Mouse (Mus musculus): ENCODE data around the gene Kif17. TPM values are rescaled to one million over a fixed set of nuclear protein-coding genes. Genes with fewer than 3 reads are reported as not detected.

The Kif17 gene
- polyA plus RNA-seq, 1 experiment from 2014 or later: 0.44 TPM

GRCm38 (mm10) chr4:138331647-138332046 is 81.4 kb downstream of the Kif17 start:
- no peak overlapping the region for H3K9ac ChIP-seq (ENCODE audit: low read depth, low read length)
- no peak overlapping the region for H3K4me3 ChIP-seq (ENCODE audit: low read depth, low read length)
- ATAC-seq (replicated peaks; ENCODE audit: insufficient number of reproducible peaks, low FRiP score, low TSS enrichment): no peak
- peaks cover 18% of the 10 kb centered on the region for H3K27me3 ChIP-seq (ENCODE audit: control insufficient read depth, insufficient read depth, low read length)
- H3K4me1 ChIP-seq (ENCODE audit: control insufficient read depth, insufficient read depth, low read length): no peaks in the 10 kb centered on the region
- no peaks in the 10 kb centered on the region for H3K36me3 ChIP-seq (ENCODE audit: control insufficient read depth, insufficient read depth, low read length)
- H3K4me2 ChIP-seq: no peak overlapping the region
- WGBS (ENCODE audit: insufficient replicate concordance): 68% methylated on average over 9 of the region's 9 CpGs
- no peak overlapping the region for H3K27ac ChIP-seq (ENCODE audit: low read depth, low read length)
- no peaks in the 10 kb centered on the region for H3K9me3 ChIP-seq (replicated peaks; ENCODE audit: control insufficient read depth, low read length)

DNA sequence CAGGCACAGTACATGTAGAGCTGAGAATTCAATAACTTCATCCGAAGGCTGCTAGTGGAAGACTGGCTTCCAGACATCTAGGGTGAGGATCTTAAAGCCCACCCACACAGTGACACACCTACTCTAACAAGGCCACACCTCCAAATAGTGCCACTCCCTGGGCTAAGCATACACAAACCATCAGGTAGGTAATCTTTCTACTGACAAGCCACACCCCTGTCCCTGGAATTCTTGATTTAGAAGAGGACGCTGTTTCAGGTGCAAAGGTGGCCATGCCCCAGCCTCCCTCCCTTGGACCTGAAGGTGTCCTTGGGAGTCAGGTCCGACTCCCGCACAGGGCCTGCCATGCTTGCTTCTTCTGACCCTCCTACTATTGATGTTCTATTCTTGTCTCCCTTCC is 82.9 kb downstream of the Kif17 start:
- no peaks in the 10 kb centered on the region for H3K36me3 ChIP-seq (ENCODE audit: control insufficient read depth, insufficient read depth, low read length)
- H3K4me1 ChIP-seq (ENCODE audit: control insufficient read depth, insufficient read depth, low read length): no peaks in the 10 kb centered on the region
- H3K4me3 ChIP-seq (ENCODE audit: low read depth, low read length): no peak overlapping the region
- H3K27ac ChIP-seq (ENCODE audit: low read depth, low read length): no peak overlapping the region
- peaks cover 18% of the 10 kb centered on the region for H3K27me3 ChIP-seq (ENCODE audit: control insufficient read depth, insufficient read depth, low read length)
- no peak overlapping the region for H3K4me2 ChIP-seq
- WGBS (ENCODE audit: insufficient replicate concordance): 84% methylated on average over 4 of the region's 4 CpGs
- ATAC-seq (replicated peaks; ENCODE audit: insufficient number of reproducible peaks, low FRiP score, low TSS enrichment): no peak
- H3K9ac ChIP-seq (ENCODE audit: low read depth, low read length): no peak overlapping the region
- no peaks in the 10 kb centered on the region for H3K9me3 ChIP-seq (replicated peaks; ENCODE audit: control insufficient read depth, low read length)

DNA sequence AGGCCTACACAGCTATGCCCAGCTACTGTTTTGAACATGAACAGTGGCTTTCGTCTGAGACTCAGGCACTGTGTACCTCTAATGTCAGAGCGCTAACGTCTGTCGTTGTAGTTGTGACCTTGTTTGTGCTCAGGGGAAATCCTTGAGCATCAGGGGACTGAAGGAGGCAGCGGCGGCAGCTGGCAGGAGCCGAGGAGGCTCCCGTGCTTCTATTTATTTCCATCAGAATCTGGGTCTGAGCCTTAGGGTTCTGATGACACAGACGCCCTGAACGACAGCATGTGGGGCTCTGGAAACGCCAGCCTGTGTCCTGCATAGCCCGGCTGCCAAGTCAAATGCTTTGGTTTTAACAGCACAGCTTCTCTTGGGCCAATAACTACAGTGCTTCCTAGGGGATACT is 84.8 kb downstream of the Kif17 start:
- no peak overlapping the region for H3K4me3 ChIP-seq (ENCODE audit: low read depth, low read length)
- H3K4me1 ChIP-seq (ENCODE audit: control insufficient read depth, insufficient read depth, low read length): no peaks in the 10 kb centered on the region
- H3K4me2 ChIP-seq: no peak overlapping the region
- 80% methylated on average over 12 of the region's 12 CpGs for WGBS (ENCODE audit: insufficient replicate concordance)
- ATAC-seq (replicated peaks; ENCODE audit: insufficient number of reproducible peaks, low FRiP score, low TSS enrichment): no peak
- no peak overlapping the region for H3K27ac ChIP-seq (ENCODE audit: low read depth, low read length)
- H3K9ac ChIP-seq (ENCODE audit: low read depth, low read length): no peak overlapping the region
- no peaks in the 10 kb centered on the region for H3K36me3 ChIP-seq (ENCODE audit: control insufficient read depth, insufficient read depth, low read length)
- peaks cover 18% of the 10 kb centered on the region for H3K27me3 ChIP-seq (ENCODE audit: control insufficient read depth, insufficient read depth, low read length)
- H3K9me3 ChIP-seq (replicated peaks; ENCODE audit: control insufficient read depth, low read length): no peaks in the 10 kb centered on the region

- no peak overlapping the region for H3K27ac ChIP-seq (ENCODE audit: low read depth, low read length)
- no peak for ATAC-seq (replicated peaks; ENCODE audit: insufficient number of reproducible peaks, low FRiP score, low TSS enrichment)
- H3K9ac ChIP-seq (ENCODE audit: low read depth, low read length): no peak overlapping the region
- H3K27me3 ChIP-seq (ENCODE audit: control insufficient read depth, insufficient read depth, low read length): peaks cover 18% of the 10 kb centered on the region
- 80% methylated on average over 6 of the region's 6 CpGs for WGBS (ENCODE audit: insufficient replicate concordance)
- H3K4me2 ChIP-seq: no peak overlapping the region
- H3K36me3 ChIP-seq (ENCODE audit: control insufficient read depth, insufficient read depth, low read length): no peaks in the 10 kb centered on the region
- no peak overlapping the region for H3K4me3 ChIP-seq (ENCODE audit: low read depth, low read length)
- H3K9me3 ChIP-seq (replicated peaks; ENCODE audit: control insufficient read depth, low read length): no peaks in the 10 kb centered on the region
- no peaks in the 10 kb centered on the region for H3K4me1 ChIP-seq (ENCODE audit: control insufficient read depth, insufficient read depth, low read length)
These were observed 85.4 kb downstream of the Kif17 start for GRCm38 (mm10) chr4:138335648-138336047.

- Histone ChIP-seq H3K27ac (ENCODE audit: low read depth, low read length) (no peak overlapping the region), H3K36me3 (ENCODE audit: control insufficient read depth, insufficient read depth, low read length) (no peaks in the 10 kb centered on the region), H3K9ac (ENCODE audit: low read depth, low read length) (no peak overlapping the region), H3K4me3 (ENCODE audit: low read depth, low read length) (no peak overlapping the region), H3K4me1 (ENCODE audit: control insufficient read depth, insufficient read depth, low read length) (no peaks in the 10 kb centered on the region), H3K4me2 (no peak overlapping the region), H3K27me3 (ENCODE audit: control insufficient read depth, insufficient read depth, low read length) (peaks cover 6% of the 10 kb centered on the region), H3K9me3 (replicated peaks; ENCODE audit: control insufficient read depth, low read length) (no peaks in the 10 kb centered on the region)
- 71% methylated on average over 5 of the region's 5 CpGs for WGBS (ENCODE audit: insufficient replicate concordance)
- no peak for ATAC-seq (replicated peaks; ENCODE audit: insufficient number of reproducible peaks, low FRiP score, low TSS enrichment)
These were observed 86.6 kb downstream of the Kif17 start for GRCm38 (mm10) chr4:138336876-138337275.

GRCm38 (mm10) chr4:138337341-138337740 is 87.1 kb downstream of the Kif17 start:
- no peak overlapping the region for H3K9ac ChIP-seq (ENCODE audit: low read depth, low read length)
- 75% methylated on average over 9 of the region's 9 CpGs for WGBS (ENCODE audit: insufficient replicate concordance)
- peaks cover 3% of the 10 kb centered on the region for H3K27me3 ChIP-seq (ENCODE audit: control insufficient read depth, insufficient read depth, low read length)

GRCm38 (mm10) chr4:138339963-138340362 is 89.7 kb downstream of the Kif17 start:
- 22% methylated on average over 4 of the region's 4 CpGs for WGBS (ENCODE audit: insufficient replicate concordance)
- H3K36me3 ChIP-seq (ENCODE audit: control insufficient read depth, insufficient read depth, low read length): no peaks in the 10 kb centered on the region

More at GRCm38 (mm10) chr4:138337341-138337740, 87.1 kb downstream of the Kif17 start:
- Histone ChIP-seq H3K27ac (ENCODE audit: low read depth, low read length) (no peak overlapping the region), H3K36me3 (ENCODE audit: control insufficient read depth, insufficient read depth, low read length) (no peaks in the 10 kb centered on the region), H3K4me2 (no peak overlapping the region), H3K9me3 (replicated peaks; ENCODE audit: control insufficient read depth, low read length) (no peaks in the 10 kb centered on the region), H3K4me3 (ENCODE audit: low read depth, low read length) (no peak overlapping the region), H3K4me1 (ENCODE audit: control insufficient read depth, insufficient read depth, low read length) (no peaks in the 10 kb centered on the region; the same call in 1 of the 2 replicates)
- no peak for ATAC-seq (replicated peaks; ENCODE audit: insufficient number of reproducible peaks, low FRiP score, low TSS enrichment)

DNA sequence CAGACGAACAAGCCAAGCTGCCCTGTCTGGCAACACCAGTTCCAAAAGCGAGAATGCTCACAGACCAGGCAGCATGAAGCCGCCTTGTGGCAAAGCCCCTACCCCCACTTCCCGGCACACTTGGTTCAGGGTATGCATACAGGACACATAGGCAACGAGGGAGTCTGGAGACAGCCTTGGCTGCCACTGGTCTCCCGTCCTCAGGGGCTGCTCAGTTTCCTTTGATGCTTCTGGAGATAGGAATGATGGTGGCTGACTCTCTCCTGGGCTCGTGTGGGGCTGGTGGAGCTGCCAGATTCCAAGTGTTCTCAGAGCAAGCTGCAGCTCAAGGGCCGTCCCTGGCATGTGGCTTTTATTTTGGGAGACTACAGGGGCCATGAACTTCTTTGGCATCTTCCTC is 91.2 kb downstream of the Kif17 start:
- no peak overlapping the region for H3K4me2 ChIP-seq
- WGBS (ENCODE audit: insufficient replicate concordance): 48% methylated on average over 8 of the region's 8 CpGs
- H3K9ac ChIP-seq (ENCODE audit: low read depth, low read length): no peak overlapping the region
- H3K4me3 ChIP-seq (ENCODE audit: low read depth, low read length): no peak overlapping the region
- no peak overlapping the region for H3K27ac ChIP-seq (ENCODE audit: low read depth, low read length)
- H3K4me1 ChIP-seq (ENCODE audit: control insufficient read depth, insufficient read depth, low read length): peaks cover 9% of the 10 kb centered on the region
- no peaks in the 10 kb centered on the region for H3K9me3 ChIP-seq (replicated peaks; ENCODE audit: control insufficient read depth, low read length)
- H3K36me3 ChIP-seq (ENCODE audit: control insufficient read depth, insufficient read depth, low read length): no peaks in the 10 kb centered on the region
- ATAC-seq (replicated peaks; ENCODE audit: insufficient number of reproducible peaks, low FRiP score, low TSS enrichment): no peak
- no peaks in the 10 kb centered on the region; the same call in 1 of the 2 replicates for H3K27me3 ChIP-seq (ENCODE audit: control insufficient read depth, insufficient read depth, low read length)

More at GRCm38 (mm10) chr4:138339963-138340362, 89.7 kb downstream of the Kif17 start:
- no peak overlapping the region for H3K27ac ChIP-seq (ENCODE audit: low read depth, low read length)
- H3K9me3 ChIP-seq (replicated peaks; ENCODE audit: control insufficient read depth, low read length): no peaks in the 10 kb centered on the region
- H3K4me3 ChIP-seq (ENCODE audit: low read depth, low read length): no peak overlapping the region
- no peaks in the 10 kb centered on the region; the same call in 1 of the 2 replicates for H3K27me3 ChIP-seq (ENCODE audit: control insufficient read depth, insufficient read depth, low read length)
- H3K4me1 ChIP-seq (ENCODE audit: control insufficient read depth, insufficient read depth, low read length): peaks cover 9% of the 10 kb centered on the region
- ATAC-seq (replicated peaks; ENCODE audit: insufficient number of reproducible peaks, low FRiP score, low TSS enrichment): no peak
- no peak overlapping the region for H3K9ac ChIP-seq (ENCODE audit: low read depth, low read length)
- H3K4me2 ChIP-seq: no peak overlapping the region

- no peaks in the 10 kb centered on the region for H3K9me3 ChIP-seq (replicated peaks; ENCODE audit: control insufficient read depth, low read length)
- no peak overlapping the region for H3K4me3 ChIP-seq (ENCODE audit: low read depth, low read length)
- H3K9ac ChIP-seq (ENCODE audit: low read depth, low read length): no peak overlapping the region
- 75% methylated on average over 7 of the region's 7 CpGs for WGBS (ENCODE audit: insufficient replicate concordance)
- no peak for ATAC-seq (replicated peaks; ENCODE audit: insufficient number of reproducible peaks, low FRiP score, low TSS enrichment)
- H3K27me3 ChIP-seq (ENCODE audit: control insufficient read depth, insufficient read depth, low read length): no peaks in the 10 kb centered on the region; the same call in 1 of the 2 replicates
- no peaks in the 10 kb centered on the region for H3K36me3 ChIP-seq (ENCODE audit: control insufficient read depth, insufficient read depth, low read length)
- H3K4me2 ChIP-seq: no peak overlapping the region
- no peak overlapping the region for H3K27ac ChIP-seq (ENCODE audit: low read depth, low read length)
- H3K4me1 ChIP-seq (ENCODE audit: control insufficient read depth, insufficient read depth, low read length): peaks cover 9% of the 10 kb centered on the region
These were observed 91.8 kb downstream of the Kif17 start for GRCm38 (mm10) chr4:138342048-138342447.
